Mouse (Mus musculus) bone marrow, adult 2 months (tissue): Measurements from ENCODE around the gene Ppil4.

Experiments
- CTCF ChIP-seq: fragments of 200-500 bp; IDR thresholded peaks from 2 replicates; pipeline ENCODE4 v1.5.1; 2011; ENCODE audit warnings: low read length, control low read depth; ENCODE audit not compliant: control insufficient read depth, insufficient read depth
- POLR2A ChIP-seq: fragments of 200-500 bp; IDR thresholded peaks from 2 replicates; pipeline ENCODE4 v1.6.1; 2011; ENCODE audit warnings: low read depth, mild to moderate bottlenecking, control low read depth, low read length, borderline replicate concordance; ENCODE audit not compliant: control insufficient read depth

GRCm38 (mm10) chr10:7779751-7780237 lies 12.9 kb upstream of the Ppil4 start:
- TF ChIP-seq CTCF (no peak), POLR2A (no peak)
